Mouse (Mus musculus) cerebellum, adult 2 months (tissue): ENCODE results near the gene Blm.

ENCODE experiments used
- CTCF ChIP-seq: fragments of 200-500 bp; IDR thresholded peaks from 2 replicates; pipeline ENCODE4 v1.5.1; 2011; ENCODE audit warnings: low read depth, mild to moderate bottlenecking, control low read depth, low read length, moderate library complexity, borderline replicate concordance; ENCODE audit not compliant: insufficient read depth
- POLR2A ChIP-seq: fragments of 200-500 bp; IDR thresholded peaks from 2 replicates; pipeline ENCODE4 v1.6.1; 2011; ENCODE audit warnings: low read length, control low read depth, borderline replicate concordance; ENCODE audit not compliant: insufficient read depth

DNA sequence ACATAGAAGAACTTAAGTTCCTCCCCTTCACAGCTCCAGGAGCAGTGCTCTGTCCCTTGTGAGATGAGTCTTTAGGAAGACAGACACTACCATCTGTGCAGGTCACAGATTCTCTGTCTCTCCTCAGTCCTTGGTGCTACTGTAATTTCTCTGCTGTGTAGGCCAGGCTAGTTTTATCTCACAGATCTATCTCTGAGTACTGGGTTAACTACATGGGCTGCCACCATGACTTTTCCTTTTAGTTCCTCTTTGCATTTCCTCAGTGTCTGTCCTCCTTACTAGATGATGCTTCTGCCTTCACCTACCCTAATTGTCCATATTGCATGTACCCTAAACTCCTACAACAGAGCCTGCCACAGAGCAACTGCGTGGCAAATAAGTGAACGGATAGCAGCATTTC lies 67.6 kb downstream of the Blm start:
- no peak for TF ChIP-seq CTCF
- TF ChIP-seq POLR2A: no peak
